Mouse (Mus musculus) embryonic fibroblast, embryonic 13.5 days (primary cell): ENCODE measurements around the gene Zfhx3.

Experiments
- CTCF ChIP-seq: IDR thresholded peaks from 2 replicates; pipeline ENCODE4 v1.5.1; 2011; ENCODE audit warnings: mild to moderate bottlenecking, control low read depth, low read length, moderate library complexity, borderline replicate concordance; ENCODE audit not compliant: insufficient read depth
- POLR2A ChIP-seq: IDR thresholded peaks from 2 replicates; pipeline ENCODE4 v1.6.1; 2011; ENCODE audit warnings: low read depth, mild to moderate bottlenecking, control low read depth, low read length, moderate library complexity

GRCm38 (mm10) chr8:108788762-108789157, 846.3 kb downstream of the Zfhx3 start:
- TF ChIP-seq CTCF (no peak), POLR2A (no peak)
